Mouse (Mus musculus): ENCODE results near the gene Txndc5. TPM values are rescaled to one million over a fixed set of nuclear protein-coding genes. Genes with fewer than 3 reads are reported as not detected.
A peak's percentile ranks its signal among the peaks of the same experiment; 100 is the strongest.

Gene Txndc5
- polyA plus RNA-seq, 1 experiment from 2014 or later = 151 TPM

DNA sequence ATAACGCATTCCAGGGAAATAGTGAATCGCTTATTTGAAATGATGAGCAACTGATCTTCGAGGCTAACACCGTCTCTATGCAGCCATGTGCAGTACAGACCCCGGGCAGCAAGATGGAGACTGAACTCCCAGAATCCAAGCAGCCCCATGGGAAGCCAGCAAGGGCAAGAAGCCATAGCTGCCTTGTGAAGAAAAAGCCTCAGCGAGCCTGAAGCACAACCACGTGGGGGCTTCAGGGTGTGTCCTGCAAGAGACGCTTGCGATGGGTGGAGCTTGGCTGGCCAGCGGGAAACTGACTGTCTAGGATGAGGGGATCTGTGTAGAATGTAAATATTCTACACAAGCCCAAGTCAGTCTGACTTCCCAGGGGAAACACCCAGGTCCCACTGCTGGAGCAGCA, 16.6 kb downstream of the Txndc5 start:
- no peak overlapping the region for H3K4me3 ChIP-seq (ENCODE audit: low read depth, low read length)
- no peak overlapping the region for H3K9ac ChIP-seq (replicated peaks; ENCODE audit: low read depth)
- peaks cover 3% of the 10 kb centered on the region; the same call in 1 of the 2 replicates for H3K4me1 ChIP-seq (ENCODE audit: insufficient read depth, low read depth, low read length)
- H3K36me3 ChIP-seq (ENCODE audit: insufficient read depth, low read length) = peaks cover 27% of the 10 kb centered on the region
- 65% methylated on average over 10 of the region's 10 CpGs for WGBS
- TF ChIP-seq EP300 (IDR thresholded peaks at IDR 0.05) (no peak), CTCF (IDR thresholded peaks at IDR 0.05) (peak; percentile 10; the same call in 1 of the 2 replicates)
- H3K9me3 ChIP-seq (ENCODE audit: low read length) = no peaks in the 10 kb centered on the region
- DNase-seq (ENCODE audit: low spot score) = peak; percentile 40
- peak; percentile 59 for ATAC-seq
- no peaks in the 10 kb centered on the region for H3K27me3 ChIP-seq (replicated peaks; ENCODE audit: insufficient read depth, low read length)
- no peak overlapping the region for H3K4me2 ChIP-seq (replicated peaks; ENCODE audit: low read depth, low read length)
- no peak overlapping the region for H3K27ac ChIP-seq (ENCODE audit: low read length)

- ATAC-seq = no peak
- TF ChIP-seq EP300 (IDR thresholded peaks at IDR 0.05) = no peak
- no peak for TF ChIP-seq CTCF (IDR thresholded peaks at IDR 0.05)
- Histone ChIP-seq H3K4me1 (ENCODE audit: insufficient read depth, low read depth, low read length) (no peaks in the 10 kb centered on the region), H3K9me3 (ENCODE audit: low read length) (no peaks in the 10 kb centered on the region), H3K36me3 (ENCODE audit: insufficient read depth, low read length) (peaks cover 29% of the 10 kb centered on the region; the same call in 1 of the 2 replicates), H3K27me3 (replicated peaks; ENCODE audit: insufficient read depth, low read length) (no peaks in the 10 kb centered on the region), H3K27ac (ENCODE audit: low read length) (no peak overlapping the region), H3K4me3 (ENCODE audit: low read depth, low read length) (no peak overlapping the region), H3K4me2 (replicated peaks; ENCODE audit: low read depth, low read length) (no peak overlapping the region), H3K9ac (replicated peaks; ENCODE audit: low read depth) (no peak overlapping the region)
- DNase-seq (ENCODE audit: low spot score) = no peak
- 83% methylated on average over 8 of the region's 8 CpGs for WGBS
Observed at GRCm38 (mm10) chr13:38509681-38510341, 18.8 kb downstream of the Txndc5 start.

- H3K9ac ChIP-seq (replicated peaks; ENCODE audit: low read depth) = no peak overlapping the region
- no peak overlapping the region for H3K27ac ChIP-seq (ENCODE audit: low read length)
- no peak overlapping the region for H3K4me2 ChIP-seq (replicated peaks; ENCODE audit: low read depth, low read length)
- TF ChIP-seq CTCF (IDR thresholded peaks at IDR 0.05) = no peak
- no peaks in the 10 kb centered on the region for H3K9me3 ChIP-seq (ENCODE audit: low read length)
- ATAC-seq = no peak
- H3K27me3 ChIP-seq (replicated peaks; ENCODE audit: insufficient read depth, low read length) = no peaks in the 10 kb centered on the region
- peaks cover 51% of the 10 kb centered on the region for H3K36me3 ChIP-seq (ENCODE audit: insufficient read depth, low read length)
- WGBS = 92% methylated on average over 10 of the region's 10 CpGs
- no peak overlapping the region for H3K4me3 ChIP-seq (ENCODE audit: low read depth, low read length)
- DNase-seq (ENCODE audit: low spot score) = no peak
- no peaks in the 10 kb centered on the region for H3K4me1 ChIP-seq (ENCODE audit: insufficient read depth, low read depth, low read length)
Observed at GRCm38 (mm10) chr13:38506936-38507335, 21.7 kb downstream of the Txndc5 start.

GRCm38 (mm10) chr13:38506320-38506719, 22.3 kb downstream of the Txndc5 start:
- peaks cover 52% of the 10 kb centered on the region for H3K36me3 ChIP-seq (ENCODE audit: insufficient read depth, low read length)
- 78% methylated on average over 8 of the region's 8 CpGs for WGBS

DNA sequence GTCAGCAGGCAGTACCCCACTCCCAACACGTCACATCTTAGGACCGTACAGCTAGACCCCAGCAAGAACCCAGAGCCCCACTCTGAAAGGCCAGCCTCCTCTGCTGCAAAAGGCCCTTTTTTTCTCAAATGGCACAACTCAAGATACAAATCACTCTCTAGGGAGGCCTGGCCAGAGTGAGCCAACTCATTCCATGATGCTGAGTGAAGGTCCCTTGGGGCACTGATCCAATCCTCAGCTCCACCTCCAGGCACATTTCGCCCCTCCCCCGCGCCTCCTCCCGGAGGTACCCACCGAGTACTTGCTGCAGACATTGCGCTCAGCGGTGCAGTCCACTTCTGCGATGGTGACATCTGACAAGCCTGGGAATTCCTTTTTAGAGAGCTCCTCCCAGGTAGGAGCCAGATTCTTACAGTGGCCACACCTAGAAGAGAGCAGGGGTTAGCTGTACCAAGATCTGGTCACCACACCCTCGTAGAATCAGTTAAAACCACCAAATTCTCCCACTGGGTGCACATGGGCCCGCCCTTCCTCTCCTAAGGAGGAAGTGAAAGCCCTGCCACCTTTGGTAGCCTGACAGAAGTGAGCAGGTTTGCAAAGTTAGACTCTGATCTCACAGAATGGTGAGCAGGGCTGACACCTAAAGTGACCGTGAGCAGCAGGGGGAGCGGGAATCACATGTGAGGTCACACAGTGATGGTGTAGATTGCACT, 25.3 kb downstream of the Txndc5 start:
- H3K9ac ChIP-seq (replicated peaks; ENCODE audit: low read depth) = no peak overlapping the region
- no peak overlapping the region for H3K4me3 ChIP-seq (ENCODE audit: low read depth, low read length)
- no peaks in the 10 kb centered on the region for H3K27me3 ChIP-seq (replicated peaks; ENCODE audit: insufficient read depth, low read length)
- no peak overlapping the region for H3K27ac ChIP-seq (ENCODE audit: low read length)
- DNase-seq (ENCODE audit: low spot score) (no peak), ATAC-seq (peak; percentile 17; the same call in 1 of the 2 replicates)
- WGBS = 78% methylated on average over 14 of the region's 14 CpGs
- H3K4me2 ChIP-seq (replicated peaks; ENCODE audit: low read depth, low read length) = no peak overlapping the region
- no peaks in the 10 kb centered on the region for H3K4me1 ChIP-seq (ENCODE audit: insufficient read depth, low read depth, low read length)
- no peak for TF ChIP-seq CTCF (IDR thresholded peaks at IDR 0.05)
- no peak for TF ChIP-seq EP300 (IDR thresholded peaks at IDR 0.05)
- H3K9me3 ChIP-seq (ENCODE audit: low read length) = no peaks in the 10 kb centered on the region
- peaks cover 48% of the 10 kb centered on the region for H3K36me3 ChIP-seq (ENCODE audit: insufficient read depth, low read length)

More at GRCm38 (mm10) chr13:38506320-38506719, 22.3 kb downstream of the Txndc5 start:
- Histone ChIP-seq H3K4me3 (ENCODE audit: low read depth, low read length) (no peak overlapping the region), H3K4me1 (ENCODE audit: insufficient read depth, low read depth, low read length) (no peaks in the 10 kb centered on the region), H3K9me3 (ENCODE audit: low read length) (no peaks in the 10 kb centered on the region), H3K9ac (replicated peaks; ENCODE audit: low read depth) (no peak overlapping the region), H3K27ac (ENCODE audit: low read length) (no peak overlapping the region), H3K27me3 (replicated peaks; ENCODE audit: insufficient read depth, low read length) (no peaks in the 10 kb centered on the region), H3K4me2 (replicated peaks; ENCODE audit: low read depth, low read length) (no peak overlapping the region)
- peak; percentile 64 for TF ChIP-seq CTCF (IDR thresholded peaks at IDR 0.05)
- TF ChIP-seq EP300 (IDR thresholded peaks at IDR 0.05) = no peak
- ATAC-seq (no peak), DNase-seq (ENCODE audit: low spot score) (peak; percentile 44)

DNA sequence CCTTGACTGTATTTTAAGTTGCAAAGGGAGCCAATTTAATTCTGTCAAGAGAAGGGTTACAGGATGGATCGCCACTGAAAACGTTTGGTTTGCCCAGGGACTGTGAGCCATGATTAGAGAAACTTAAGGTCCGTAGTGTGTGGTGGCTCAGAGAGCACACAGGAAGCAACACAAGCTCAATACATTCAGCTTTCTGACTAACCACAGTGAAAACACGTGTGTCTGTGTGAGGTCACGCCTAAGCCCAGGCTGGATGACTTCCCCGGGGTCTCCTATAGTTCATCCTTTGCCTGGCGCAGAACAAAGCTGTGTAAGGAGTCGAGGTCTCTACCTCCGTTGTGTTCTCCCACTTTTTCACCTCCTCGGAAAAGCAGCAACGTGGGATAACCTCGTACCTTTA, 27.3 kb downstream of the Txndc5 start:
- Histone ChIP-seq H3K9ac (replicated peaks; ENCODE audit: low read depth) (no peak overlapping the region), H3K36me3 (ENCODE audit: insufficient read depth, low read length) (peaks cover 42% of the 10 kb centered on the region), H3K4me1 (ENCODE audit: insufficient read depth, low read depth, low read length) (no peaks in the 10 kb centered on the region), H3K27me3 (replicated peaks; ENCODE audit: insufficient read depth, low read length) (no peaks in the 10 kb centered on the region), H3K27ac (ENCODE audit: low read length) (no peak overlapping the region), H3K4me2 (replicated peaks; ENCODE audit: low read depth, low read length) (no peak overlapping the region), H3K4me3 (ENCODE audit: low read depth, low read length) (no peak overlapping the region), H3K9me3 (ENCODE audit: low read length) (no peaks in the 10 kb centered on the region)
- TF ChIP-seq CTCF (IDR thresholded peaks at IDR 0.05) = no peak
- TF ChIP-seq EP300 (IDR thresholded peaks at IDR 0.05) = no peak
- no peak for ATAC-seq
- WGBS = 90% methylated on average over 12 of the region's 12 CpGs
- no peak for DNase-seq (ENCODE audit: low spot score)

Measured in lung, postnatal 0 days (tissue).